Mouse (Mus musculus): ENCODE data around the gene Sv2a. TPM values are rescaled to one million over a fixed set of nuclear protein-coding genes. Genes with fewer than 3 reads are reported as not detected.

Gene Sv2a
- polyA plus RNA-seq, 1 experiment from 2014 or later, result 3.5 TPM

GRCm38 (mm10) chr3:96152611-96153010 lies 28.3 kb upstream of the Sv2a start:
- Histone ChIP-seq H3K27me3 (replicated peaks; ENCODE audit: control insufficient read depth, insufficient read depth, low read length) (no peaks in the 10 kb centered on the region), H3K36me3 (ENCODE audit: control insufficient read depth, insufficient read depth) (peaks cover 57% of the 10 kb centered on the region), H3K4me3 (ENCODE audit: low read depth, low read length) (no peak overlapping the region), H3K9me3 (ENCODE audit: control insufficient read depth) (no peaks in the 10 kb centered on the region), H3K4me2 (replicated peaks; ENCODE audit: low read depth) (no peak overlapping the region), H3K9ac (ENCODE audit: low read depth, low read length) (no peak overlapping the region), H3K4me1 (replicated peaks; ENCODE audit: control insufficient read depth, insufficient read depth, low read length) (no peaks in the 10 kb centered on the region), H3K27ac (ENCODE audit: low read depth, low read length) (no peak overlapping the region)
- no peak for TF ChIP-seq CTCF (IDR thresholded peaks at IDR 0.05; ENCODE audit: low read depth)
- ATAC-seq, result no peak
- WGBS, result 91% methylated on average over 5 of the region's 5 CpGs

- Histone ChIP-seq H3K27me3 (replicated peaks; ENCODE audit: control insufficient read depth, insufficient read depth, low read length) (no peaks in the 10 kb centered on the region), H3K9ac (ENCODE audit: low read depth, low read length) (no peak overlapping the region), H3K27ac (ENCODE audit: low read depth, low read length) (no peak overlapping the region), H3K4me2 (replicated peaks; ENCODE audit: low read depth) (no peak overlapping the region), H3K4me3 (ENCODE audit: low read depth, low read length) (no peak overlapping the region), H3K9me3 (ENCODE audit: control insufficient read depth) (no peaks in the 10 kb centered on the region), H3K36me3 (ENCODE audit: control insufficient read depth, insufficient read depth) (peaks cover 55% of the 10 kb centered on the region), H3K4me1 (replicated peaks; ENCODE audit: control insufficient read depth, insufficient read depth, low read length) (peaks cover 2% of the 10 kb centered on the region; the same call in 1 of the 2 replicates)
- no peak for TF ChIP-seq CTCF (IDR thresholded peaks at IDR 0.05; ENCODE audit: low read depth)
- WGBS, result 81% methylated on average over 8 of the region's 8 CpGs
- no peak for ATAC-seq
Measured at GRCm38 (mm10) chr3:96155501-96155900, 25.4 kb upstream of the Sv2a start.

GRCm38 (mm10) chr3:96159820-96160219 lies 21.1 kb upstream of the Sv2a start:
- no peaks in the 10 kb centered on the region for H3K9me3 ChIP-seq (ENCODE audit: control insufficient read depth)
- peak overlapping the region; percentile 87 for H3K4me2 ChIP-seq (replicated peaks; ENCODE audit: low read depth)
- H3K9ac ChIP-seq (ENCODE audit: low read depth, low read length), result no peak overlapping the region
- 25% methylated on average over 4 of the region's 4 CpGs for WGBS
- peak overlapping the region; percentile 97 for H3K27ac ChIP-seq (ENCODE audit: low read depth, low read length)
- ATAC-seq, result peak; percentile 59
- peaks cover 13% of the 10 kb centered on the region for H3K4me1 ChIP-seq (replicated peaks; ENCODE audit: control insufficient read depth, insufficient read depth, low read length)
- no peak overlapping the region for H3K4me3 ChIP-seq (ENCODE audit: low read depth, low read length)
- TF ChIP-seq CTCF (IDR thresholded peaks at IDR 0.05; ENCODE audit: low read depth), result no peak
- peaks cover 13% of the 10 kb centered on the region for H3K36me3 ChIP-seq (ENCODE audit: control insufficient read depth, insufficient read depth)
- no peaks in the 10 kb centered on the region for H3K27me3 ChIP-seq (replicated peaks; ENCODE audit: control insufficient read depth, insufficient read depth, low read length)

GRCm38 (mm10) chr3:96160222-96160802 lies 20.6 kb upstream of the Sv2a start:
- TF ChIP-seq CTCF (IDR thresholded peaks at IDR 0.05; ENCODE audit: low read depth), result no peak

DNA sequence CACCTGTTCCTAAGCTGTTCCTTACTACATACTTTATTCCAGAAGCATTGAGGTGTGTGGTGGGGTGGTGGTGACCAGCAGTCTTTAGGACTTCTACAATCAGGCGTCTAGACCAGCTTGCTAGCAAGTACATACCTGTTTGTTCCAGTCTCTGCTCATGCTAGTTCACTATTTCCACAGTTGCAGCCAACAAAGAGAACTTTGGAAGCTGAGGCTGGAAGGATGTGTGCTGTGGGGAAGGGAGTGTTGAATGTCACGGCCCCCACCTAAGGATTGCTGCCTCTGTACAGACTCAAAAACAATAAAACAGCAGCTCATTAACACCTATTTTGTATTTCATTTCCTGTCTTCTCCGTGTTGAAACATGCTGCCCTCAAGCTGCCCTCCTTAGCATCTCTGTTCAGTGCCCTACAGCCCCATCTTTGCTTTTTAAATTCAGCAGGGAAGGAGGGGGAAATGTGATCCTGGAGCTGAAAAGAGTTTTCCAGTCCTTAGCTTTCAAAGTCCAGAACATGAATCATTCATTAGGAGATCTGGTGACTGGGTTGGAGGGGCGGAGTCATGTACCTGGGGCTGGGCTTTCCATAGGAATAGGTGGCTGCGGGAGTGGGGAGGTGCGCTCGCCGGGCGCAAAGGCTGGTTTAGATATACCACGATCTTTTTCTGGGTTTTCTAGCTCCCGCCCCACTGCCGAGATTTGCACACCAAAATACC lies 20.0 kb upstream of the Sv2a start:
- ATAC-seq, result peak; percentile 72
- H3K27me3 ChIP-seq (replicated peaks; ENCODE audit: control insufficient read depth, insufficient read depth, low read length), result no peaks in the 10 kb centered on the region
- H3K4me1 ChIP-seq (replicated peaks; ENCODE audit: control insufficient read depth, insufficient read depth, low read length), result peaks cover 13% of the 10 kb centered on the region
- WGBS, result under 1% methylated on average over 12 of the region's 12 CpGs
- H3K4me2 ChIP-seq (replicated peaks; ENCODE audit: low read depth), result peak overlapping the region; percentile 87
- H3K27ac ChIP-seq (ENCODE audit: low read depth, low read length), result peak overlapping the region; percentile 97
- no peak for TF ChIP-seq CTCF (IDR thresholded peaks at IDR 0.05; ENCODE audit: low read depth)
- peak overlapping the region; percentile 67 for H3K9ac ChIP-seq (ENCODE audit: low read depth, low read length)
- peak overlapping the region; percentile 53 for H3K4me3 ChIP-seq (ENCODE audit: low read depth, low read length)
- H3K36me3 ChIP-seq (ENCODE audit: control insufficient read depth, insufficient read depth), result peaks cover 4% of the 10 kb centered on the region; the same call in 1 of the 2 replicates
- H3K9me3 ChIP-seq (ENCODE audit: control insufficient read depth), result no peaks in the 10 kb centered on the region

More at GRCm38 (mm10) chr3:96160222-96160802, 20.6 kb upstream of the Sv2a start:
- no peaks in the 10 kb centered on the region for H3K27me3 ChIP-seq (replicated peaks; ENCODE audit: control insufficient read depth, insufficient read depth, low read length)
- peak; percentile 87 for ATAC-seq
- H3K4me2 ChIP-seq (replicated peaks; ENCODE audit: low read depth), result peak overlapping the region; percentile 87
- H3K36me3 ChIP-seq (ENCODE audit: control insufficient read depth, insufficient read depth), result peaks cover 11% of the 10 kb centered on the region
- H3K27ac ChIP-seq (ENCODE audit: low read depth, low read length), result peak overlapping the region; percentile 97
- peaks cover 13% of the 10 kb centered on the region for H3K4me1 ChIP-seq (replicated peaks; ENCODE audit: control insufficient read depth, insufficient read depth, low read length)
- H3K9ac ChIP-seq (ENCODE audit: low read depth, low read length), result peak overlapping the region; percentile 67
- no peaks in the 10 kb centered on the region for H3K9me3 ChIP-seq (ENCODE audit: control insufficient read depth)
- WGBS, result 27% methylated on average over 4 of the region's 4 CpGs
- H3K4me3 ChIP-seq (ENCODE audit: low read depth, low read length), result peak overlapping the region; percentile 53
